Mouse (Mus musculus): Measurements from ENCODE around the gene Prr36. TPM values are rescaled to one million over a fixed set of nuclear protein-coding genes. Genes with fewer than 3 reads are reported as not detected.

Prr36 gene
- polyA plus RNA-seq, 1 experiment = 0.47 TPM

GRCm38 (mm10) chr8:4245737-4246136 is 28.5 kb upstream of the Prr36 start:
- no peak overlapping the region for H3K27ac ChIP-seq (ENCODE audit: control insufficient read depth, insufficient read depth, low read length)
- peaks cover 30% of the 10 kb centered on the region for H3K36me3 ChIP-seq (ENCODE audit: control insufficient read depth, insufficient read depth, low read length)
- TF ChIP-seq CTCF (IDR thresholded peaks at IDR 0.05; ENCODE audit: borderline replicate concordance, control insufficient read depth, extremely low read depth, insufficient read depth, low read length, poor library complexity) (no peak), POLR2A (IDR thresholded peaks at IDR 0.05; ENCODE audit: control insufficient read depth, extremely low read depth, insufficient read depth, low read length, poor library complexity) (no peak)
- WGBS = 98% methylated on average over 13 of the region's 13 CpGs
- H3K27me3 ChIP-seq (ENCODE audit: control insufficient read depth, insufficient read depth, low read length) = no peaks in the 10 kb centered on the region
- no peak overlapping the region for H3K4me3 ChIP-seq (ENCODE audit: control insufficient read depth, insufficient read depth, low read length)
- DNase-seq = no peak
- H3K4me1 ChIP-seq (replicated peaks; ENCODE audit: control insufficient read depth, insufficient read depth, low read length) = no peaks in the 10 kb centered on the region

- H3K4me1 ChIP-seq (replicated peaks; ENCODE audit: control insufficient read depth, insufficient read depth, low read length) = peaks cover 6% of the 10 kb centered on the region
- TF ChIP-seq POLR2A (IDR thresholded peaks at IDR 0.05; ENCODE audit: control insufficient read depth, extremely low read depth, insufficient read depth, low read length, poor library complexity) = no peak
- no peak for TF ChIP-seq CTCF (IDR thresholded peaks at IDR 0.05; ENCODE audit: borderline replicate concordance, control insufficient read depth, extremely low read depth, insufficient read depth, low read length, poor library complexity)
- H3K36me3 ChIP-seq (ENCODE audit: control insufficient read depth, insufficient read depth, low read length) = peaks cover 30% of the 10 kb centered on the region
- no peak overlapping the region for H3K27ac ChIP-seq (ENCODE audit: control insufficient read depth, insufficient read depth, low read length)
- WGBS = 98% methylated on average over 5 of the region's 5 CpGs
- no peak for DNase-seq
- no peak overlapping the region for H3K4me3 ChIP-seq (ENCODE audit: control insufficient read depth, insufficient read depth, low read length)
- H3K27me3 ChIP-seq (ENCODE audit: control insufficient read depth, insufficient read depth, low read length) = no peaks in the 10 kb centered on the region
Observed at GRCm38 (mm10) chr8:4245061-4245460, 27.8 kb upstream of the Prr36 start.

- peak overlapping the region; percentile 62 for H3K27ac ChIP-seq (ENCODE audit: control insufficient read depth, insufficient read depth, low read length)
- DNase-seq = no peak
- H3K36me3 ChIP-seq (ENCODE audit: control insufficient read depth, insufficient read depth, low read length) = peaks cover 8% of the 10 kb centered on the region
- WGBS = 5% methylated on average over 19 of the region's 19 CpGs
- peaks cover 20% of the 10 kb centered on the region for H3K4me1 ChIP-seq (replicated peaks; ENCODE audit: control insufficient read depth, insufficient read depth, low read length)
- TF ChIP-seq POLR2A (IDR thresholded peaks at IDR 0.05; ENCODE audit: control insufficient read depth, extremely low read depth, insufficient read depth, low read length, poor library complexity) = no peak
- TF ChIP-seq CTCF (IDR thresholded peaks at IDR 0.05; ENCODE audit: borderline replicate concordance, control insufficient read depth, extremely low read depth, insufficient read depth, low read length, poor library complexity) = no peak
- no peaks in the 10 kb centered on the region for H3K27me3 ChIP-seq (ENCODE audit: control insufficient read depth, insufficient read depth, low read length)
- peak overlapping the region; percentile 91 for H3K4me3 ChIP-seq (ENCODE audit: control insufficient read depth, insufficient read depth, low read length)
Observed at GRCm38 (mm10) chr8:4239193-4239890, 22.1 kb upstream of the Prr36 start.

GRCm38 (mm10) chr8:4238434-4239192 is 21.4 kb upstream of the Prr36 start, which contains the start of the genes Map2k7 and Gm49320:
Gene Map2k7 (plus strand): TSS chr8:4238740.
Gene Gm49320 (plus strand): TSS chr8:4238865.
- under 1% methylated on average over 68 of the region's 71 CpGs for WGBS
- peak; percentile 70; the same call in 1 of the 2 replicates for TF ChIP-seq CTCF (IDR thresholded peaks at IDR 0.05; ENCODE audit: borderline replicate concordance, control insufficient read depth, extremely low read depth, insufficient read depth, low read length, poor library complexity)
- peak; percentile 74 for TF ChIP-seq POLR2A (IDR thresholded peaks at IDR 0.05; ENCODE audit: control insufficient read depth, extremely low read depth, insufficient read depth, low read length, poor library complexity)
- DNase-seq = peak; percentile 99

GRCm38 (mm10) chr8:4237814-4238433 is 20.7 kb upstream of the Prr36 start:
- Histone ChIP-seq H3K27me3 (ENCODE audit: control insufficient read depth, insufficient read depth, low read length) (no peaks in the 10 kb centered on the region), H3K27ac (ENCODE audit: control insufficient read depth, insufficient read depth, low read length) (peak overlapping the region; percentile 79), H3K4me3 (ENCODE audit: control insufficient read depth, insufficient read depth, low read length) (peak overlapping the region; percentile 91), H3K4me1 (replicated peaks; ENCODE audit: control insufficient read depth, insufficient read depth, low read length) (peaks cover 20% of the 10 kb centered on the region), H3K36me3 (ENCODE audit: control insufficient read depth, insufficient read depth, low read length) (no peaks in the 10 kb centered on the region)
- WGBS = 22% methylated on average over 15 of the region's 15 CpGs
- no peak for DNase-seq
- TF ChIP-seq CTCF (IDR thresholded peaks at IDR 0.05; ENCODE audit: borderline replicate concordance, control insufficient read depth, extremely low read depth, insufficient read depth, low read length, poor library complexity) = no peak
- no peak for TF ChIP-seq POLR2A (IDR thresholded peaks at IDR 0.05; ENCODE audit: control insufficient read depth, extremely low read depth, insufficient read depth, low read length, poor library complexity)

More at GRCm38 (mm10) chr8:4238434-4239192, 21.4 kb upstream of the Prr36 start, which contains the start of the genes Map2k7 and Gm49320:
- peaks cover 1% of the 10 kb centered on the region for H3K36me3 ChIP-seq (ENCODE audit: control insufficient read depth, insufficient read depth, low read length)
- peak within 1 kb of the TSS; percentile 91 for H3K4me3 ChIP-seq (ENCODE audit: control insufficient read depth, insufficient read depth, low read length)
- H3K27ac ChIP-seq (ENCODE audit: control insufficient read depth, insufficient read depth, low read length) = peak within 1 kb of the TSS; percentile 79
- no peaks in the 10 kb centered on the region for H3K27me3 ChIP-seq (ENCODE audit: control insufficient read depth, insufficient read depth, low read length)
- peaks cover 20% of the 10 kb centered on the region for H3K4me1 ChIP-seq (replicated peaks; ENCODE audit: control insufficient read depth, insufficient read depth, low read length)
